Mouse (Mus musculus) right cerebral cortex, postnatal 36 days (tissue): ENCODE measurements around the gene Gm3095.
"Not testable (repeated sequence)": the region's sequence is repeated elsewhere in the genome, so short reads cannot be mapped to it uniquely, and the experiment has no call there.

ENCODE experiments used
- DNase-seq, 2 experiments: peaks; one replicate each; pipeline ENCODE4 v3.0.0; 2022; ENCODE audit warnings: low spot score in 2 of 2, mixed read lengths in 1 of 2

The Gm3095 gene

DNA sequence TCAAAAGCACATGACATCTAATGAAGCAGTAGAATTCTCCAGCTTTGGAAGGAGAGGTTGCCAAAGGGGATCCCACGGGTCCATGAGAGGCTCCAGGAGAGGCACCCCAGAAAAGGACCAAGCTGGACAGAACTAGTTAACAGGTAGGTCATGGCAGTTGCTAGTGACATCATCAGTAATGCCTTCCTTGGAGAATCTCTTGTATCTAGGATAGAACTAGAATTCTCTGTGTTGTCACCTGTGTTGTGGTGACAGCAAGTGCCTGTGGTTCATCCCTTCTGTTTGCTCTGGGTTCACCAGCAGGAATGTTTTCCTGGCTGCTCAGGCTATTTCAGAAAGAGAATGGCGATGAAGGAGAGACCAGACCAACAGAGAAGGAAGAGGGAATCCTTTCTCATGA, at the start of gene Gm3095:
Gene Gm3095 (plus strand): TSS at position 301 of the 400 bp plus-strand sequence.
- not testable (repeated sequence) for DNase-seq

DNA sequence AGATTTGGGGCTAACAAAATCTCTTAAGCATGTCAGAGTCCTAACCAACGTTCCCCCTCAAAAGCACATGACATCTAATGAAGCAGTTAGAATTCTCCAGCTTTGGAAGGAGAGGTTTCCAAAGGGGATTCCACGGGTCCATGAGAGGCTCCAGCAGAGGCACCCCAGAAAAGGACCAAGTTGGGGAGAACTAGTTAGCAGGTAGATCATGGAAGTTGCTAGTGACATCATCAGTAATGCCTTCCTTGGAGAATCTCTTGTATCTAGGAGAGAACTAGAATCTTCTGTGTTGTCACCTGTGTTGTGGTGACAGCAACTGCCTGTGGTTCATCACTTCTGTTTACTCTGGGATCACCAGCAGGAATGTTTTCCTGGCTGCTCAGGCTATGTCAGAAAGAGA, 31.9 kb upstream of the Gm3095 start, which contains the start of gene Gm3029:
Gene Gm3029 (plus strand): TSS at position 301 of the 400 bp plus-strand sequence.
- not testable (repeated sequence) for DNase-seq

DNA sequence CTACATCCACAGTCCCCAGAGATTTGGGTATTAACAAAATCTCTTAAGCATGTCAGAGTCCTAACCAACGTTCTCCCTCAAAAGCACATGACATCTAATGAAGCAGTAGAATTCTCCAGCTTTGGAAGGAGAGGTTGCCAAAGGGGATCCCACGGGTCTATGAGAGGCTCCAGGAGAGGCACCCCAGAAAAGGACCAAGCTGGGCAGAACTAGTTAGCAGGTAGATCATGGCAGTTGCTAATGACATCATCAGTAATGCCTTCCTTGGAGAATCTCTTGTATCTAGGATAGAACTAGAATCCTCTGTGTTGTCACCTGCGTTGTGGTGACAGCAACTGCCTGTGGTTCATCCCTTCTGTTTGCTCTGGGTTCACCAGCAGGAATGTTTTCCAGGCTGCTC, 34.7 kb downstream of the Gm3095 start, which contains the start of gene Gm3099:
Gene Gm3099 (plus strand): TSS at position 301 of the 400 bp plus-strand sequence.
- not testable (repeated sequence) for DNase-seq
